In genomic region chr6:128106154-128106553, GRCm38 (mm10) we compare ENCODE assay signal across 12 mouse cellular contexts. TPM values are rescaled to one million over a fixed set of nuclear protein-coding genes. Genes with fewer than 3 reads are reported as not detected.
DNase-seq lines count a peak whose midpoint lies in the region; ATAC-seq and TF ChIP-seq lines count a peak whose summit lies in the region.
"Had no signal": no experiment of that assay in that cellular context is flagged by ENCODE, and none has a peak within 500 bp of the region (broad histone marks: within the 10 kb centered on the region; RNA-seq: fewer than 3 reads in every experiment).

No protein-coding gene starts in this region.

- peak; percentile 11; the same call in 1 of the 2 replicates for ATAC-seq in lung, embryonic 16.5 days (ENCODE audit: low read depth)
- ATAC-seq: forebrain, postnatal 0 days; hindbrain, embryonic 16.5 days had no signal

- no peaks in the 10 kb centered on the region for H3K27me3 ChIP-seq in heart, adult 2 months (ENCODE audit: control insufficient read depth, insufficient read depth, low read length)
- H3K27me3 ChIP-seq in kidney, adult 2 months (replicated peaks; ENCODE audit: control insufficient read depth, insufficient read depth, low read length) = no peaks in the 10 kb centered on the region
- no peaks in the 10 kb centered on the region for H3K27me3 ChIP-seq in embryonic facial prominence, embryonic 10.5 days (replicated peaks; ENCODE audit: low read depth, poor library complexity, severe bottlenecking)
- H3K27me3 ChIP-seq in lung, embryonic 16.5 days (ENCODE audit: control insufficient read depth, insufficient read depth, low read depth, low read length) = no peaks in the 10 kb centered on the region
- no peaks in the 10 kb centered on the region for H3K27me3 ChIP-seq in forebrain, embryonic 10.5 days (ENCODE audit: poor library complexity, severe bottlenecking)

- no peak overlapping the region for H3K4me3 ChIP-seq in heart, adult 2 months
- no peak overlapping the region for H3K4me3 ChIP-seq in kidney, adult 2 months (ENCODE audit: insufficient read depth, low read depth, low read length)
- H3K4me3 ChIP-seq in embryonic facial prominence, embryonic 10.5 days = no peak overlapping the region
- no peak overlapping the region for H3K4me3 ChIP-seq in lung, embryonic 16.5 days (ENCODE audit: low read length)
- no peak overlapping the region for H3K4me3 ChIP-seq in forebrain, embryonic 10.5 days

- no peak for TF ChIP-seq CTCF in heart, adult 2 months (IDR thresholded peaks at IDR 0.05)
- no peak for TF ChIP-seq CTCF in kidney, adult 2 months (conservative IDR thresholded peaks at IDR 0.05; ENCODE audit: insufficient read depth, insufficient read length, low read depth, low read length)

- no peak overlapping the region for H3K9ac ChIP-seq in heart, adult 2 months (ENCODE audit: low read depth, low read length)
- H3K9ac ChIP-seq in lung, embryonic 16.5 days (ENCODE audit: low read length) = 0 out of 2 replicates have a peak overlapping the region, but pooled peaks have one; percentile 18
- H3K9ac ChIP-seq: forebrain, postnatal 0 days had no signal

- TF ChIP-seq POLR2A in heart, adult 2 months (IDR thresholded peaks at IDR 0.05; ENCODE audit: insufficient read depth, low read depth, low read length) = no peak
- no peak for TF ChIP-seq POLR2A in kidney, adult 2 months (IDR thresholded peaks at IDR 0.05; ENCODE audit: low read depth, low read length)

- H3K9me3 ChIP-seq in embryonic facial prominence, embryonic 10.5 days = no peaks in the 10 kb centered on the region
- H3K9me3 ChIP-seq in lung, embryonic 16.5 days (ENCODE audit: control insufficient read depth, low read length) = no peaks in the 10 kb centered on the region
- no peaks in the 10 kb centered on the region for H3K9me3 ChIP-seq in forebrain, embryonic 10.5 days

- no peaks in the 10 kb centered on the region; the same call in 1 of the 2 replicates for H3K79me2 ChIP-seq in heart, adult 2 months (replicated peaks; ENCODE audit: control insufficient read depth, insufficient read depth, low read length)

- 73% methylated on average over 3 of the region's 3 CpGs for WGBS in heart, adult 2 months
- WGBS in kidney, adult 2 months = 34% methylated on average over 3 of the region's 3 CpGs
- WGBS in embryonic facial prominence, embryonic 10.5 days = 80% methylated on average over 3 of the region's 3 CpGs
- 39% methylated on average over 3 of the region's 3 CpGs for WGBS in lung, embryonic 16.5 days
- WGBS in forebrain, embryonic 10.5 days = 85% methylated on average over 3 of the region's 3 CpGs

- H3K36me3 ChIP-seq in heart, adult 2 months (ENCODE audit: control insufficient read depth, insufficient read depth, low read length) = peaks cover 3% of the 10 kb centered on the region; the same call in 1 of the 2 replicates
- H3K36me3 ChIP-seq in kidney, adult 2 months (ENCODE audit: control insufficient read depth, insufficient read depth, low read length) = no peaks in the 10 kb centered on the region
- no peaks in the 10 kb centered on the region for H3K36me3 ChIP-seq in embryonic facial prominence, embryonic 10.5 days (replicated peaks)
- H3K36me3 ChIP-seq in lung, embryonic 16.5 days (ENCODE audit: control insufficient read depth, insufficient read depth, low read length) = no peaks in the 10 kb centered on the region; the same call in 1 of the 2 replicates
- no peaks in the 10 kb centered on the region for H3K36me3 ChIP-seq in forebrain, embryonic 10.5 days (replicated peaks)

- DNase-seq in heart, adult 11 months = peak; percentile 89
- DNase-seq in heart, adult 2 months = no peak
- DNase-seq in kidney, adult 2 months = peak; percentile 64
- no peak for DNase-seq in kidney, adult 9 months
- DNase-seq in embryonic facial prominence, embryonic 10.5 days (ENCODE audit: low spot score) = no peak
- DNase-seq in forebrain, embryonic 10.5 days (ENCODE audit: extremely low spot score, low spot score) = no peak
- no peak for DNase-seq in cerebellum, adult 8-10 months
- DNase-seq: forebrain, postnatal 0 days; gastrocnemius, postnatal 10 days; layer of hippocampus, postnatal 36 days had no signal

- no peak overlapping the region for H3K4me2 ChIP-seq in lung, embryonic 16.5 days (ENCODE audit: low read depth, low read length)

- intact Hi-C loops in heart, adult 2 months (cut with DNase I) = no loop called here

- no peak for TF ChIP-seq EP300 in heart, adult 2 months (IDR thresholded peaks at IDR 0.05; ENCODE audit: insufficient read depth, low read depth, low read length)

- H3K27ac ChIP-seq in heart, adult 2 months = no peak overlapping the region
- peak overlapping the region; percentile 79 for H3K27ac ChIP-seq in kidney, adult 2 months (ENCODE audit: insufficient read depth, low read depth, low read length)
- peak overlapping the region; percentile 11 for H3K27ac ChIP-seq in embryonic facial prominence, embryonic 10.5 days (replicated peaks)
- H3K27ac ChIP-seq in lung, embryonic 16.5 days (ENCODE audit: low read length) = peak overlapping the region; percentile 95
- H3K27ac ChIP-seq in forebrain, embryonic 10.5 days = no peak overlapping the region

- H3K4me1 ChIP-seq in heart, adult 2 months (ENCODE audit: control insufficient read depth, insufficient read depth, low read length) = peaks cover 31% of the 10 kb centered on the region
- peaks cover 63% of the 10 kb centered on the region for H3K4me1 ChIP-seq in kidney, adult 2 months (ENCODE audit: control insufficient read depth, insufficient read depth, low read length)
- peaks cover 65% of the 10 kb centered on the region for H3K4me1 ChIP-seq in embryonic facial prominence, embryonic 10.5 days
- H3K4me1 ChIP-seq in lung, embryonic 16.5 days (replicated peaks; ENCODE audit: control insufficient read depth, insufficient read depth, low read length) = peaks cover 59% of the 10 kb centered on the region
- H3K4me1 ChIP-seq in forebrain, embryonic 10.5 days = peaks cover 45% of the 10 kb centered on the region

RNA-seq across cellular contexts. Expression of gene Tspan9, which starts 37.2 kb away (rescaled TPM):
- total RNA-seq in heart, adult 2 months (2021) = 100 to 1,000 TPM in 1 of 2 experiments, 10 to 100 TPM in 1; 84.9 to 104 TPM
- 88.5 and 127 TPM in 2 replicates for polyA plus RNA-seq in heart, adult 2 months (2012; rRNA removed)
- 107 and 109 TPM in 2 replicates for polyA plus RNA-seq in kidney, adult 2 months (2012; rRNA removed)
- polyA plus RNA-seq in embryonic facial prominence, embryonic 10.5 days (2016; fragmentation: Nextera tagmentation; extraction: Ambion mirVana) = 69.3 and 69.7 TPM in 2 replicates
- polyA plus RNA-seq in lung, embryonic 16.5 days (2015; fragmentation: Nextera tagmentation; extraction: Ambion mirVana) = 142 and 158 TPM in 2 replicates
- polyA plus RNA-seq in forebrain, embryonic 10.5 days (2016; fragmentation: Nextera tagmentation; extraction: Ambion mirVana) = 39.4 and 41.3 TPM in 2 replicates

Comparison
In these comparisons a context has a peak if more than half of its experiments do, and no peak if none do; other contexts are left out.
1. DNase-seq: peak in heart, adult 11 months (single experiment) and kidney, adult 2 months (single experiment); none in heart, adult 2 months (0 of 2), kidney, adult 9 months (single experiment), embryonic facial prominence, embryonic 10.5 days (single experiment), forebrain, embryonic 10.5 days (single experiment) and cerebellum, adult 8-10 months (single experiment).
2. H3K27ac ChIP-seq: peak in kidney, adult 2 months (single experiment), embryonic facial prominence, embryonic 10.5 days (single experiment) and lung, embryonic 16.5 days (single experiment); none in heart, adult 2 months (single experiment) and forebrain, embryonic 10.5 days (single experiment).